In the genomic region with DNA sequence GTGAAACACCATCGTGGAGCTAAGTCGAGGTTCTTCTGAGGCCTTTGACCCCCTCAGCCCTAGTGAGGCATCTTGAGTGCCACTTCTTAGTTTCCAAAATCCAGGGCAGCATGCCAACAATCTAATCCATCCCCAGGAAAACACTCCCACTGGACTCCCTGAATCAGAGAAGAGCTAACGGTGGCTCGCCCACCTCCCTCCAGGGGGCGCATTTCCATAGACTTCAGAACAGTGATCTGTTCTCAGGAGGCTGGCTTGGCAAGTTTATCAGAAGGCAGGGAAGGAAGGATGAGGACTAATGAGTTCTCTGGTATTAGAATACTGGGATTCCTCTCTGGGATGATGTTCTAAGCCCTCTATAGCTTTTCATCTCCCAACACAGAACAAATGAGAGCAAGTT, we compare ENCODE assay signal across 9 mouse cellular contexts. TPM values are rescaled to one million over a fixed set of nuclear protein-coding genes. Genes with fewer than 3 reads are reported as not detected.
DNase-seq lines count a peak whose midpoint lies in the region; ATAC-seq and TF ChIP-seq lines count a peak whose summit lies in the region.
"Had no signal": no experiment of that assay in that cellular context is flagged by ENCODE, and none has a peak within 500 bp of the region (broad histone marks: within the 10 kb centered on the region; RNA-seq: fewer than 3 reads in every experiment).

No protein-coding gene starts in this region.

- H3K4me2 ChIP-seq in midbrain, embryonic 11.5 days, result no peak overlapping the region
- no peak overlapping the region for H3K4me2 ChIP-seq in midbrain, embryonic 13.5 days (replicated peaks)
- H3K4me2 ChIP-seq in limb, embryonic 14.5 days (replicated peaks; ENCODE audit: low read depth, low read length, severe bottlenecking), result no peak overlapping the region
- H3K4me2 ChIP-seq: lung, embryonic 15.5 days had no signal

- peak; percentile 91 for DNase-seq in midbrain, embryonic 11.5 days (ENCODE audit: low spot score, missing footprints)
- peak; percentile 83 for DNase-seq in ZHBTc4 (ENCODE audit: low read depth, low spot score)
- DNase-seq in cerebellum, adult 9-10 months, result peak; percentile 25
- peak; percentile 75 for DNase-seq in heart, postnatal 4 days
- DNase-seq in limb, embryonic 14.5 days (ENCODE audit: low spot score), result peak; percentile 40
- peak; percentile 34 to 51 for DNase-seq in right cerebral cortex, postnatal 10 days (ENCODE audit: low spot score in 2 of 2)

- H3K27ac ChIP-seq in midbrain, embryonic 11.5 days (ENCODE audit: low read depth, low read length), result no peak overlapping the region
- no peak overlapping the region for H3K27ac ChIP-seq in midbrain, embryonic 13.5 days
- no peak overlapping the region for H3K27ac ChIP-seq in limb, embryonic 14.5 days (replicated peaks; ENCODE audit: low read depth, low read length)
- H3K27ac ChIP-seq: lung, embryonic 15.5 days had no signal

- H3K4me3 ChIP-seq in midbrain, embryonic 11.5 days (ENCODE audit: low read depth, low read length), result no peak overlapping the region
- H3K4me3 ChIP-seq in midbrain, embryonic 13.5 days (replicated peaks), result no peak overlapping the region
- H3K4me3 ChIP-seq in limb, embryonic 14.5 days (replicated peaks; ENCODE audit: low read length), result no peak overlapping the region
- H3K4me3 ChIP-seq: lung, embryonic 15.5 days had no signal

- no peak for ATAC-seq in midbrain, embryonic 11.5 days (ENCODE audit: low FRiP score)
- no peak for ATAC-seq in midbrain, embryonic 13.5 days
- ATAC-seq in limb, embryonic 14.5 days (ENCODE audit: low FRiP score, low read depth), result no peak
- no peak for ATAC-seq in inflammation-experienced regulatory T-cells, adult 6 months

- peaks cover 6% of the 10 kb centered on the region for H3K27me3 ChIP-seq in midbrain, embryonic 11.5 days (ENCODE audit: control insufficient read depth, insufficient read depth, low read length)
- peaks cover 21% of the 10 kb centered on the region for H3K27me3 ChIP-seq in midbrain, embryonic 13.5 days
- H3K27me3 ChIP-seq in limb, embryonic 14.5 days (ENCODE audit: control insufficient read depth, insufficient read depth, low read length), result 0 out of 2 replicates have a peak, but pooled peaks cover 3% of the 10 kb centered on the region
- H3K27me3 ChIP-seq: lung, embryonic 15.5 days had no signal

- no peak for TF ChIP-seq POLR2A in limb, embryonic 14.5 days (IDR thresholded peaks at IDR 0.05; ENCODE audit: borderline replicate concordance, extremely low read depth, insufficient read depth, insufficient read length)

- H3K4me1 ChIP-seq in midbrain, embryonic 11.5 days (ENCODE audit: control insufficient read depth, insufficient read depth, low read length), result no peaks in the 10 kb centered on the region; the same call in 1 of the 2 replicates
- peaks cover 4% of the 10 kb centered on the region for H3K4me1 ChIP-seq in midbrain, embryonic 13.5 days (replicated peaks)
- H3K4me1 ChIP-seq in limb, embryonic 14.5 days (ENCODE audit: control insufficient read depth, insufficient read depth, low read length), result peaks cover 8% of the 10 kb centered on the region

- WGBS in midbrain, embryonic 11.5 days, result 9% methylated on average over 5 of the region's 5 CpGs
- 8% methylated on average over 5 of the region's 5 CpGs for WGBS in midbrain, embryonic 13.5 days
- WGBS in limb, embryonic 14.5 days, result 14% methylated on average over 5 of the region's 5 CpGs

- H3K9ac ChIP-seq in midbrain, embryonic 11.5 days (ENCODE audit: low read length), result no peak overlapping the region
- H3K9ac ChIP-seq in midbrain, embryonic 13.5 days (replicated peaks), result no peak overlapping the region
- H3K9ac ChIP-seq in limb, embryonic 14.5 days (ENCODE audit: low read depth, low read length, severe bottlenecking), result no peak overlapping the region
- H3K9ac ChIP-seq: lung, embryonic 15.5 days had no signal

- H3K36me3 ChIP-seq in midbrain, embryonic 11.5 days (ENCODE audit: control insufficient read depth, insufficient read depth, low read length), result no peaks in the 10 kb centered on the region
- H3K36me3 ChIP-seq in midbrain, embryonic 13.5 days, result no peaks in the 10 kb centered on the region
- H3K36me3 ChIP-seq in limb, embryonic 14.5 days (ENCODE audit: control insufficient read depth, insufficient read depth, low read length), result no peaks in the 10 kb centered on the region
- H3K36me3 ChIP-seq: lung, embryonic 15.5 days had no signal

- no peaks in the 10 kb centered on the region for H3K9me3 ChIP-seq in midbrain, embryonic 11.5 days (ENCODE audit: control insufficient read depth, low read length)
- no peaks in the 10 kb centered on the region for H3K9me3 ChIP-seq in midbrain, embryonic 13.5 days
- H3K9me3 ChIP-seq in limb, embryonic 14.5 days (ENCODE audit: control insufficient read depth, low read length), result no peaks in the 10 kb centered on the region
- H3K9me3 ChIP-seq: lung, embryonic 15.5 days had no signal

RNA-seq across cellular contexts. Expression of a gene that starts 24.9 kb away (rescaled TPM):
- 0.31 and 0.54 TPM in 2 replicates for polyA plus RNA-seq in midbrain, embryonic 11.5 days (2014; fragmentation: Nextera tagmentation; extraction: Ambion mirVana)
- 0.81 and 0.89 TPM in 2 replicates for polyA plus RNA-seq in midbrain, embryonic 13.5 days (2015; fragmentation: Nextera tagmentation; extraction: Ambion mirVana)
- 1 to 10 TPM; 9.5 to 10.0 TPM for total RNA-seq in heart, postnatal 4 days (2021)
- 5.1 and 7.0 TPM in 2 replicates for polyA plus RNA-seq in limb, embryonic 14.5 days (2012; rRNA removed)
- polyA plus RNA-seq in limb, embryonic 14.5 days (2014; fragmentation: Nextera tagmentation; extraction: Ambion mirVana), result 5.9 and 7.2 TPM in 2 replicates
- polyA plus RNA-seq in inflammation-experienced regulatory T-cells, adult 6 months (2017; shearing (Covaris generic)), result under 1 TPM; 0.20 to 0.71 (median 0.26) TPM

Comparison
In these comparisons a context has a peak if more than half of its experiments do, and no peak if none do; other contexts are left out.
1. DNase-seq: peak in every context shown above with its lines; median percentile 91 in midbrain, embryonic 11.5 days; 83 in ZHBTc4; 75 in heart, postnatal 4 days; 42 in right cerebral cortex, postnatal 10 days; 40 in limb, embryonic 14.5 days; 25 in cerebellum, adult 9-10 months.